Mouse (Mus musculus) CD8-positive naive resting alpha-beta T cell, adult 2 months (primary cell): ENCODE measurements around the gene Slfn9.
A peak's percentile ranks its signal among the peaks of the same experiment; 100 is the strongest.
"Not testable (repeated sequence)": the region's sequence is repeated elsewhere in the genome, so short reads cannot be mapped to it uniquely, and the experiment has no call there.

Experiments used
- DNase-seq, 2 experiments: peaks; one replicate each; pipeline ENCODE4 v3.0.0; 2022; ENCODE audit warnings: low read depth in 2 of 2, low spot score in 2 of 2

Gene Slfn9

DNA sequence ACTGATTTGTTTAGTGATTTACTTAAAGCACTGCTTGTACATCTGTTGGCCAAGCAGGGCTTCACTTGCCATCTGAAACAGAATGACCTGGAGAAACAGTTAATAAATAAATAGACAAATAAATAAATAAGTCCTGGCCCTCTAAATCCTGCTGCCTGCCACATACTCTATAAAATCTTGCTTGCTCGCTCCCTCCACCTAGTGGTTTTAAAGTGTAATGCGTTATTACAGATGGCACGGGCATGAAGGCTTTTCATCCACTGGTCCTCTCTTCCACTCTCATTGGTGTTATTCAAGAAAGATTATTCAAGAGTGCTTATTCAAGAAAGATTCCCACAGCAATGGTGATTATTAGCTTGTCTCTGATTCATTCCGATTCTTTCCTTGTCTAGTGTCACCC is 32.0 kb downstream of the Slfn9 start:
- DNase-seq, result peak; percentile 33 to 54

DNA sequence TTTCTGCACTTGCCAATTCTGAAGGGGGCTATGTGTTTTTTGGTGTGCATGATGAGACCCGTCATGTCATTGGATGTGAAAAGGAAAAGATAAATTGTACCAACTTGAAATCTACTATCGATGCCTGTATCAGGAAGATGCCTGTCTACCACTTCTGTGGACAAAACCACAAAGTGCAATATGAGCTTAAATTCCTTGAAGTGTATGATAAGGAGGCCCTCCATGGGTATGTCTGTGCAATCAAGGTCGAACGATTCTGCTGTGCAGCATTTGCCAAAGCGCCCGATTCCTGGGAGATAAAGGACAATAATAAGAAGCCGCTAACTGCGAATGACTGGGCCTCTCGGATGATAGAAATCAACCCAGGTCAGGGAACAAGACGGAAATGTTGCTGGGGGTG is 34.7 kb downstream of the Slfn9 start:
- DNase-seq, result no peak

DNA sequence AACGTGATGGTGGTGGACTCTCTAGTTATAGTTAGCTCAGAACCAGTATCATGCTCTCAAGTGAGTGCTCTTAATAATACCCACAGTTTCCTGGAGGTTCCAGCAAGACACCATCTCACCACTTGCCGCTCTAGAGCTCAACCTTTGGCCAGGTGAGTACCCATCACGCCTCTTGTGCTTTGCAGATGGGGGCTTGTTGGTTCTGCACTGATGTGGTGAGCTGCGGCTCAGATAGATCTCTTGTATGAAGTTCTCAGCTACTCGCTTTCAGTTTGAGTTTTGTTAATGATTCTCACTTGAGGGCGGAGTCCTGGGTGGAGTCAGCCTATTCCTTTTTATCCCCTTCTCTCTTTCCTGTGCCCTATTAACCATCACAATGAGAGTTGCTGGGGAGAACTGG is 37.0 kb downstream of the Slfn9 start:
- peak; percentile 20 to 36 for DNase-seq

DNA sequence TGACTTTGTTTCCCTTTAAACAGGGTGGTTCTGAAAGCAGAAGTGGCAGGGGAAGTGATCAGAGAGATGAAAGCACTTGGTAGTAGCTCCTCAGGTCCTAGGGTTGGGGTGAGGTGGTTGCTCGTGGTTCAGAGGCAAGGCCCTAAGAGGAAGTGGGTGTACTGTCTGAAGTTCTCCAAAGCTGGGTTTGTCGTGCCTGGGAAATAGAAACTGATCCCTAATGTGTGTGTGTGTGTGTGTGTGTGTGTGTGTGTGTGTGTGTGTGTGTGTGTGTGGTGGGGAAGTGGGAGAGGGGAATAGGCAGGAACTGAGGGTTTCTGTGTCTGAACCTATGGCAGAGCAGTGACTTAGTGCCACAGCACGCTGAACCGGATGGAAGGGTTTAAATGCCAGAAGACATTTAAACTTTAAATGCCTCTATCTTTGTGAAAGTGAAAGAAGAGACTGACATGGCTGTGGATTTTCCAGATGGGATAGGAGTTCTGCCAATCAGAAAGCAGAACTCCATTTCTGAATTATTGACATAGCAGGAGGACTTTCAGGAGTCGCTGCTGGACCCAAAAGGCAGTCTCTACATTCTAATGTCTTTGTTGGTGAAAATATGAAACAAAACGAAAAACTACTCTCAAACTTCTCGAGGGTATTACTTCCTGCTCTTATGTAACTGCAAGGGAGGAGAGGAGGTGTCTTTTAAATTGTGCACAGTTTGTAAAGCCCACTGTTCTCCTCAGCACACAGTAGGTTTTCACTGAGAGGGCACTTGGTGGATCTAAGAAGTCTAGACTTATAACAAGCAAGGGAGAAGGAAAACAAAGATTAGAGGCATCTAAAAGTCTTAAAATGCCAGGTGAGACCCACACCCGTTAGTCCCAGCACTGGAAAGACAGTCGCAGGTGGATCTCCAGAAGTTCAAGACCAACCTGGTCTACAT is 38.8 kb downstream of the Slfn9 start:
- DNase-seq, result peak; percentile 58 to 64

DNA sequence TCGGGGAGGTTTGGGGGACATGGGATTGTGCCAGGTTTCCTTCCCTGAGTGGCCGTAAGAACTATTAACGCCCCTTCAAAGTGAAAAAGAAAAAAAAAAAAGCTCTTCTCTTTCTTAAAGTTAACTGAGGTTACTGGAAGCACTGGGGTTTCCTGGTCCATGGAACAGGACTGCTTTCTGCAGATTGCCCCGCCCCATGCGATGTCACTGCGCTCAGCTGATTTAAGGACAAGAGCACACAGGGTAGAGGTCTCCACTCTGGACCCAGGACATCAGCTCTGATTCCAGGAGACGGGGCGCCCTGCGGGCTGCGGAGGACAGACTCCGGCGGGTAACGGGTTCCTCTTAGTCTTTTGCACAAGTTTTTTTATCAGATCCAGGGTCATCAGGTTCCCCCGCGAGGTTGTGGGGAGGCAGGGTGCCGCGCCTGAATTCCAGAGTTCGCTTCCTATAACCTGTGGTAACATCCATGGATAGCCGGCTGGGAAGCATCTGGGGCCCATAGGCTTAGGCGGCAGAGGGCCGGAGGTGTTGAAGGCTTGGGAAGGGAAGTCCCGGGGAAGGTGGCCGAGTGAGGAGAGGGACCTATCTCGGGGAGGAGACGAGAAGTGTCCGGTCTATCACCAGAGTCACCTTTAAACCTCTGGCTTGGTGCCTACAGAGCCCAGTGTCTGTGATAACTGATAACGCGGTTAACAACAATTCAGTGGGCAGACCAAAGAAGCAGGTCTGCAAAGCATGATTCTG is 39.6 kb downstream of the Slfn9 start:
- peak in 1 of 2 experiments; percentile 31 for DNase-seq

DNA sequence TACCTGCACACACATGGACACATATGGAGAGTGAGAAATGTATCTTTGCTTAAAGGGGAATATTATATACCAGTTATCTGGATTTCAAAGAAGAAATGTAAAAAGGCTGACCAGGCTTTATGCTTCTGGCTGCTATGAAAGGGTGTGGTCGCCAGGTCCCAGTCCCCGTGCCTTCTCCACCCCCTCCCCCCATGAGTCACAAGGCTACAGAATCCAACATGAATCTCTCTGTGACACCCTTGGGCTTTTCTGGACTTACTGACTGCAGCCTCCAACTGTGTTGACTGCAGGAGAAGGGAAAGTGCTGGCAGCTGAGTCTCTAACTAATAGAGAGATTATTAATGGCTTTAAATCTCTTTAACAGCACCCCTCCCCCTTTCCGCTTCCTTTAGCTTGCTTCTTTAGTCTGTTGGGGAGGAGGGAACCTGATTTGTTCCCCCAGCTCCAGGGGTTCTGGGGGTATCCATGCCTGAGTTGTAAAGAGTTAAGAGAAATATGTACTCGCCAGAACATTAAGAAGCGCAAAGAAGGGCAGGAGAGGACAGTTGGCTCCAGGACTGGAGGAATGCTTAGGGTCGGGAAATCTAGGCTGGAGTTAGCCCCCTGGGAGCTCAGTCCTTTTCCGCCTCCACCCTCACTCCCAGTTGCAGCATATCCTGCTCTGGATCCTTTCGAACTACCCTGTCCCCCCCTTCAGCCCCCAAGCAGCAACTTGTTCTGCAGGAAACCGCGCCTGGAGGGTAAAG is 40.7 kb downstream of the Slfn9 start, which contains the start of gene Slfn5:
Gene Slfn5 (plus strand): TSS at position 614 of the 746 bp plus-strand sequence.
- DNase-seq, result no peak

DNA sequence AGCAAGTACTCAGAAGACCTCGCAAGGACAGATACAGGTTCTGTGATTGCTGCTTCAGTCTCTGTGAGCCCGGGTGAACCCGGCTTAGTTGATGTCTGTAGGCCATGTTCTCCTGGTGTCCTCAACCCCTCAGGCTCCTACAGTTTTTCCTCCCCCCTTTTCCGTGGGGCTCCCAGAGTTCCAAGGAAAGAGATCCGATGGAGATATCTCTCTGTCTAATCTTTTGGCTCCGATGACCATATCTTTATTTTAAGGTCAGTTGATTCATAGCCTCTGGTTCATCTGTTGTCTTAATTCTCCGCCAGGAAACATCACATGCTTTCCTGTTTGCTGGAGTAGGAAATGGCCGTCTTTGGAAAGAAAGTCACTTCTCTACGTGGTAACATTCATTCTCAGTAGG is 42.6 kb downstream of the Slfn9 start:
- no peak for DNase-seq

DNA sequence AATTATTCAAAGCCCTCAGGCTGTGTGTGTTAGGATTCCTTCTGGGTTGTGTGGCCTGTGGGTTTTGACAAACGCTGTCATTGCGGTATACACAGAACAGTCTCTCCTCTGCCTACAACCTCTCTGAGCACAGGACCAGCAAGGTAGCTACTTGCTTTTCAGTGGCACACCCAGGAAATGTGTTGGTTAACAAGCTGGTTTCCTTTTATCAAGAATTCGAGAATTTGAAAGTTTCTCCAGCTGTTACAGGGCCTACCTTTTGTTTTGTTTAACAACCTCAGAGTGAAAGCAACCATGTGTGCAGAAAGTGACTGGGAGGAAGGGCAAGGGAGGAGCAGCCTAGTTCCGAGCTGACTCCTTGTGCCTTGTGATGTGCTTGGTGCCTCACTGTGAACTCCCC is 44.2 kb downstream of the Slfn9 start:
- DNase-seq, result peak; percentile 60 to 70

DNA sequence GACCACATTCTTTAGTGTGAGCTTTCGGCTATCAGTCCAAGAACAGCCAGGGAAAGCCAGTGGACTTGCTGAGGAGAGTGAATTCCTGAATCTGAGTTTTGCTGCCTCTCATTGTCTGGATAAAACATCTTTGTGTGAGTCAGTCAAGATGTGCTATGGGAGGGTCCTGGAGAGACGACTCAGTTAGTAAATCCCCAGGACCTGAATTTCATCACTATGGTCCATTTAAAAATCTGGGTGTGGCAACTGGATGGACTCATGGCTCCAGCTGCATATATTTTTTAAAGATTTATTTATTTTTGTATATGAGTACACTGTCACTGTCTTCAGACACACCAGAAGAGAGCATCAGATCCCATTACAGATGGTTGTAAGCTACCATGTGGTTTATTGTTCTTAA is 46.0 kb downstream of the Slfn9 start:
- no peak for DNase-seq

DNA sequence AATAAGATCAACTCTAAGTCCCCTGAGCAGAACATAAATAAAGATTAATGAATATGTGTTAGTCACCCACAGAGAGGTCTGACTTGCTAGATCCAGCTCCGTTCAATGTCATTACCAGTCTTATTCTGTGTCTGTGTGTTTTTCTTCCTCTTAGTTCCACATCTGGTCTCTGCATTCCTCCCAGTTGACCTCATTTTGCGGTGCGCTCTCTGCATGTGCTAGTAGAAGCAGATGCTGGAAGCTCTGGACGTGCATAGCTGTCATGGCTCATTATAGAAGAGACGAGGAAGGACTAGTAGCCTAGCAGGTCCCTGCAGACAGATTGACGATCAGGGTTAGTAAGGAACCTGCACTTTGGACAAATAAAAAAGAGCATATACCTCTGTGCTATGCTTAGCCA is 48.3 kb downstream of the Slfn9 start:
- DNase-seq, result no peak

DNA sequence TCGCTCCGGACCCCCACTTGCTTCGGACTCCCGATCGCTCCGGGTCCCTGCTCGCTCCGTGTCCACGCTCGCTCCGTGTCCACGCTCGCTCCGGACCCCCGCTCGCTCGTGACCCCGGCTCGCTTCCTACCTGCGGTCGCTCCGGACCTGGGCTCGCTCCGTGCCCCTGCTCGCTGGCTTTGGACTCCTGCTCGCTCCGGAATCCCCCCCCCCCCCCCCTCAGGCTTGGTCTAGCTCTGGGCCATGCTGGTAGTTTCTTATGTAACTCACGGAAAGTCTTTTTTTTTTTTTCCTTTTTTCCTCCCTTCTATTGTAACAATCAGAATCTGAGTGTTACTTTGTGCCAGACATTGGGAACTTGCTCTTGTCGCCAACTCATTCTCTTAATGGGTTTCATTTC is 58.4 kb downstream of the Slfn9 start:
- no peak for DNase-seq

DNA sequence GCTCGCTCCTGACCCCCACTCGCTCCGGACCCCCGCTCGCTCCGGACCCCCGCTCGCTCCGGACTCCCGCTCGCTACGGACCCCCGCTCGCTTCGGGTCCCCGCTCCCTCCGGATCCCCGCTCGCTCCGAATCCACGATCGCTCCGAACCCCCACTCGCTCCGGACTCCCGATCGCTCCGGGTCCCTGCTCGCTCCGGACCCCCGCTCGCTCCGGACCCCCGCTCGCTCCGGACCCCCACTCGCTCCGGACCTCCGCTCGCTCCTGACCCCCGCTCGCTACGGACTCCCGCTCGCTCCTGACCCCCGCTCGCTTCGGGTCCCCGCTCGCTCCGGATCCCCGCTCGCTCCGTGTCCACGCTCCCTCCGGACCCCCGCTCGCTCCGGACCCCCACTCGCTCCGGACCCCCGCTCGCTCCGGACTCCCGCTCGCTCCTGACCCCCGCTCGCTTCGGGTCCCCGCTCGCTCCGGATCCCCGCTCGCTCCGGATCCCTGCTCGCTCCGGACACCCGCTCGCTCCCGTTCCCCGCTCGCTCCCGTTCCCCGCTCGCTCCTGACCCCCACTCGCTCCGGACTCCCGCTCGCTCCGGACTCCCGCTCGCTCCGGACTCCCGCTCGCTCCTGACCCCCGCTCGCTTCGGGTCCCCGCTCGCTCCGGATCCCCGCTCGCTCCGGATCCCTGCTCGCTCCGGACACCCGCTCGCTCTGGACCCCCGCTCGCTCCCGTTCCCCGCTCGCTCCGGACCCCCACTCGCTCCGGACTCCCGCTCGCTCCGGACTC is 59.8 kb downstream of the Slfn9 start:
- DNase-seq, result not testable (repeated sequence)

DNA sequence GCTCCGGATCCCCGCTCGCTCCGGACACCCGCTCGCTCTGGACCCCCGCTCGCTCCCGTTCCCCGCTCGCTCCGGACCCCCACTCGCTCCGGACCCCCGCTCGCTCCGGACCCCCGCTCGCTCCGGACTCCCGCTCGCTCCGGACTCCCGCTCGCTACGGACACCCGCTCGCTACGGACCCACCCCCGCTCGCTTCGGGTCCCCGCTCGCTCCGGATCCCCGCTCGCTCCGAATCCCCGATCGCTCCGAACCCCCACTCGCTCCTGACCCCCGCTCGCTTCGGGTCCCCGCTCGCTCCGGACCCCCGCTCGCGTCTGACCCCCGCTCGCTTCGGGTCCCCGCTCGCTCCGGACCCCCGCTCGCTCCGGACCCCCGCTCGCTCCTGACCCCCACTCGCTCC is 60.5 kb downstream of the Slfn9 start:
- DNase-seq, result not testable (repeated sequence)

DNA sequence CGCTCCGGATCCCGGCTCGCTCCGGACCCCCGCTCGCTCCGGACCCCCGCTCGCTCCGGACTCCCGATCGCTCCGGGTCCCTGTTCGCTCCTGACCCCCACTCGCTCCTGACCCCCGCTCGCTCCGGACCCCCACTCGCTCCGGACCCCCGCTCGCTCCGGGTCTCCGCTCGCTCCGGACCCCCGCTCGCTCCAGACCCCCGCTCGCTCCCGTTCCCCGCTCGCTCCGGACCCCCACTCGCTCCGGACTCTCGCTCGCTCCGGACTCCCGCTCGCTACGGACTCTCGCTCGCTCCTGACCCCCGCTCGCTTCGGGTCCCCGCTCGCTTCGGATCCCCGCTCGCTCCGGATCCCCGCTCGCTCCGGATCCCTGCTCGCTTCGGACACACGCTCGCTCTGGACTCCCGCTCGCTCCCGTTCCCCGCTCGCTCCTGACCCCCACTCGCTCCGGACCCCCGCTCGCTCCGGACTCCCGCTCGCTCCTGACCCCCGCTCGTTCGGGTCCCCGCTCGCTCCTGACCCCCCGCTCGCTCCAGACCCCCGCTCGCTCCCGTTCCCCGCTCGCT is 61.2 kb downstream of the Slfn9 start:
- not testable (repeated sequence) for DNase-seq

DNA sequence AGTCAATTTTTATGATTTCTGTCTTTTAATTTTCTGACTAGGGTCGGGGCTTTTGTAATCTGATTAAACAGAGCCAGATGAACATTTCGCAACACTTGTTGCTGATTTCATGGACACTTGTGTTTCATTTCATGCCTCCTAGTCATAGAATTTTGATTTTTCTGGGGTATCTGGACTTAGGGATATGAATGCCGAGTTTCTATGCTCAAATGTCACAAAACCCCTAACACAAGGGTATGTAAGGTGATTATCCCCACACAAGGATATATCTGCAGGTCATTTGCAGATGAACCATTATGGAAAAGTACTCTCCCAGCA is 62.0 kb downstream of the Slfn9 start:
- no peak for DNase-seq

DNA sequence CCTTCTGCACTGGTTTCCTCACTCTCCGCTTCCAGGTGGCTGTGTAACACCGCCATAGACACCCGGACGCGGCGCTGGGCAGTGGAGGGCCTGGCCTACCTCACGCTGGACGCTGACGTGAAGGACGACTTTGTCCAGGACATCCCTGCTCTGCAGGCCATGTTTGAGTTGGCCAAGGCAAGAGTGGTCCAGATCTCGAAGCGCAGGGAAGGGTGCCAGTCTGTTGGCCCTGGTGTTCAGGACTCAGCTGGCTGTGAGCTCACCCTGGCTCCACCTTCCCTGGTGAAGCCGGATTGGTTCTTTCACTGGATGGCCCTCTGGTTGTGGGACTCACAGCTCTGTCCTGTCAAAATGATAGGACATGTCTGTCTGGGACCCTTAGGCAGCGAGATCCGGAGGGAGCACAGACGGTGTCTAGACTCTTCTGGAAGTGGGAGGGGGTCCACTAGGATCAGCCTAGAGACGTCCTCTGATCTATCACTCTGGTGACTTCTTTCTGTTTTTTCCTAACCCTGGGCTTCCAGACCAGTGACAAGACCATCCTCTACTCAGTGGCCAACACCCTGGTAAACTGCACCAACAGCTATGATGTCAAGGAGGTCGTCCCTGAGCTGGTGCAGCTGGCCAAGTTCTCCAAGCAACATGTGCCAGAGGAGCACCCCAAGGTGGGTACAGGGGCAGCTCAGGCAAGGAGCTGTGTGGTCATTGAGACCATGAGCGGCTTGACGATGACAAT is 62.6 kb downstream of the Slfn9 start:
- no peak for DNase-seq
